Mouse (Mus musculus): ENCODE data around the gene Il23r.

Il23r gene

GRCm38 (mm10) chr6:67434755-67435452 lies 56.8 kb downstream of the Il23r start:
- in situ Hi-C loops (cut with MboI, MseI), result no loop called here

- in situ Hi-C loops (cut with MboI, MseI), result no loop called here
These were observed 59.8 kb downstream of the Il23r start for GRCm38 (mm10) chr6:67431808-67432207.

GRCm38 (mm10) chr6:67421761-67422160 lies 69.9 kb downstream of the Il23r start:
- in situ Hi-C loops (cut with MboI, MseI), result no loop called here

- in situ Hi-C loops (cut with MboI, MseI), result no loop called here
These were observed 75.1 kb downstream of the Il23r start for GRCm38 (mm10) chr6:67416557-67416956.

- in situ Hi-C loops (cut with MboI, MseI), result no loop called here
These were observed 76.4 kb downstream of the Il23r start for GRCm38 (mm10) chr6:67415276-67415675.

- in situ Hi-C loops (cut with MboI, MseI), result no loop called here
These were observed 78.3 kb downstream of the Il23r start for GRCm38 (mm10) chr6:67413378-67413777.

GRCm38 (mm10) chr6:67405281-67405682 lies 86.4 kb downstream of the Il23r start:
- in situ Hi-C loops (cut with MboI, MseI), result no loop called here

GRCm38 (mm10) chr6:67399551-67399950 lies 92.1 kb downstream of the Il23r start:
- in situ Hi-C loops (cut with MboI, MseI), result no loop called here

GRCm38 (mm10) chr6:67375982-67376391 lies 115.7 kb downstream of the Il23r start, which contains the start of gene Il12rb2:
Gene Il12rb2, minus strand, starts transcription at chr6:67376188.
- in situ Hi-C loops (cut with MboI, MseI), result no loop called here

Data from regulatory T cell (primary cell).